Mouse (Mus musculus) stomach, postnatal 0 days (tissue): ENCODE measurements around the gene H2afv. TPM values are rescaled to one million over a fixed set of nuclear protein-coding genes. Genes with fewer than 3 reads are reported as not detected.

Experiments used
- ATAC-seq: fragments of 200-750 bp; cut with Nextera tagmentation; 2 replicates; pipeline ENCODE4 v1.8.0; 2017; ENCODE audit not compliant: low FRiP score, low TSS enrichment
- DNase-seq: peaks from one replicate; pipeline ENCODE4 v3.0.0-alpha.2; 2016; ENCODE audit warnings: low spot score
- H3K27ac ChIP-seq: fragments of 300-500 bp; sonication (generic); replicated peaks from 2 replicates; pipeline ENCODE4 v1.5.1; 2014; ENCODE audit warnings: mild to moderate bottlenecking, control low read depth
- H3K27me3 ChIP-seq: fragments of 300-500 bp; sonication (generic); 2 replicates; pipeline ENCODE4 v1.6.1; 2014; ENCODE audit warnings: low read length; ENCODE audit not compliant: control insufficient read depth, insufficient read depth
- H3K36me3 ChIP-seq: fragments of 300-500 bp; sonication (generic); 2 replicates; pipeline ENCODE4 v1.6.1; 2014; ENCODE audit warnings: low read length, mixed read lengths; ENCODE audit not compliant: control insufficient read depth, insufficient read depth
- H3K4me1 ChIP-seq: fragments of 300-500 bp; sonication (generic); replicated peaks from 2 replicates; pipeline ENCODE4 v1.6.1; 2014; ENCODE audit warnings: antibody characterized with exemption; ENCODE audit not compliant: control insufficient read depth, insufficient read depth
- H3K4me2 ChIP-seq: fragments of 300-500 bp; sonication (generic); replicated peaks from 2 replicates; pipeline ENCODE4 v1.6.1; 2014; ENCODE audit warnings: low read depth, mild to moderate bottlenecking, control low read depth, moderate library complexity
- H3K4me3 ChIP-seq: fragments of 300-500 bp; sonication (generic); 2 replicates; pipeline ENCODE4 v1.5.1; 2014; ENCODE audit warnings: low read depth, low read length, control low read depth
- H3K9ac ChIP-seq: fragments of 300-500 bp; sonication (generic); 2 replicates; pipeline ENCODE4 v1.6.1; 2014; ENCODE audit warnings: mild to moderate bottlenecking, low read length, control low read depth, mixed read lengths
- H3K9me3 ChIP-seq: fragments of 300-500 bp; sonication (generic); 2 replicates; pipeline ENCODE4 v1.6.1; 2016; ENCODE audit warnings: low read length; ENCODE audit not compliant: control insufficient read depth
- CTCF ChIP-seq: IDR thresholded peaks from 2 replicates; pipeline ENCODE4 v1.5.1; 2016; ENCODE audit warnings: antibody characterized with exemption, low read depth, mild to moderate bottlenecking, moderate library complexity
- EP300 ChIP-seq: optimal IDR thresholded peaks from 2 replicates; pipeline ENCODE3; 2016; ENCODE audit warnings: antibody characterized with exemption
- WGBS: fragments of 180-500 bp; shearing (Covaris S2); extraction: QIAGEN DNeasy Blood & Tissue Kit; methylation state at CpG from one replicate; pipeline ENCODE4 v1.1.7; 2014; 5-methylcytosine and 5-hydroxymethylcytosine counted together
- polyA plus RNA-seq: library from polyadenylated mRNA; unstranded; fragments of >200 nt; fragmentation: Nextera tagmentation; extraction: Ambion mirVana; gene quantifications from 2 replicates; pipeline ENCODE4 v1.2.1, GENCODE M21; 2015

H2afv gene
- polyA plus RNA-seq, 1 experiment from 2014 or later, result 198 TPM

GRCm38 (mm10) chr11:6479231-6479630 is 35.0 kb upstream of the H2afv start:
- Histone ChIP-seq H3K4me2 (no peak overlapping the region), H3K4me1 (no peaks in the 10 kb centered on the region), H3K9me3 (no peaks in the 10 kb centered on the region), H3K27ac (no peak overlapping the region), H3K27me3 (no peaks in the 10 kb centered on the region), H3K9ac (no peak overlapping the region), H3K36me3 (no peaks in the 10 kb centered on the region), H3K4me3 (no peak overlapping the region)
- ATAC-seq (no peak), DNase-seq (no peak)
- WGBS, result 76% methylated on average over 2 of the region's 2 CpGs
- TF ChIP-seq EP300, result no peak

GRCm38 (mm10) chr11:6477350-6477749 is 33.1 kb upstream of the H2afv start:
- Histone ChIP-seq H3K4me3 (no peak overlapping the region), H3K36me3 (no peaks in the 10 kb centered on the region), H3K4me1 (no peaks in the 10 kb centered on the region), H3K9me3 (no peaks in the 10 kb centered on the region), H3K9ac (no peak overlapping the region), H3K27me3 (no peaks in the 10 kb centered on the region), H3K4me2 (no peak overlapping the region), H3K27ac (no peak overlapping the region)
- TF ChIP-seq CTCF, result no peak
- TF ChIP-seq EP300, result no peak
- 96% methylated on average over 1 of the region's 1 CpGs for WGBS
- ATAC-seq (no peak), DNase-seq (no peak)

GRCm38 (mm10) chr11:6476876-6477275 is 32.6 kb upstream of the H2afv start:
- Histone ChIP-seq H3K27me3 (no peaks in the 10 kb centered on the region), H3K4me3 (no peak overlapping the region), H3K9ac (no peak overlapping the region), H3K9me3 (no peaks in the 10 kb centered on the region), H3K36me3 (no peaks in the 10 kb centered on the region), H3K4me1 (no peaks in the 10 kb centered on the region), H3K4me2 (no peak overlapping the region), H3K27ac (no peak overlapping the region)
- ATAC-seq (no peak), DNase-seq (no peak)
- 66% methylated on average over 6 of the region's 6 CpGs for WGBS
- no peak for TF ChIP-seq CTCF
- TF ChIP-seq EP300, result no peak

GRCm38 (mm10) chr11:6475867-6476484 is 31.7 kb upstream of the H2afv start, which contains the start of gene Purb:
Gene Purb, minus strand, starts transcription at chr11:6475917.
- peaks cover 3% of the 10 kb centered on the region; the same call in 1 of the 2 replicates for H3K4me1 ChIP-seq
- H3K9me3 ChIP-seq, result no peaks in the 10 kb centered on the region
- H3K4me3 ChIP-seq, result peak within 1 kb of the TSS; percentile 87
- H3K4me2 ChIP-seq, result peak within 1 kb of the TSS; percentile 86
- peak within 1 kb of the TSS; percentile 98 for H3K27ac ChIP-seq
- TF ChIP-seq CTCF (0 out of 2 replicates have a peak, but pooled peaks have one; percentile 11), EP300 (no peak)
- ATAC-seq, result peak; percentile 96
- 0% methylated on average over 34 of the region's 76 CpGs for WGBS
- no peaks in the 10 kb centered on the region for H3K27me3 ChIP-seq
- peak within 1 kb of the TSS; percentile 96 for H3K9ac ChIP-seq
- DNase-seq, result peak; percentile 92
- H3K36me3 ChIP-seq, result no peaks in the 10 kb centered on the region

- peak; percentile 28; the same call in 1 of the 2 replicates for TF ChIP-seq CTCF
- no peak for TF ChIP-seq EP300
- Histone ChIP-seq H3K27ac (peak overlapping the region; percentile 98), H3K27me3 (no peaks in the 10 kb centered on the region), H3K4me3 (peak overlapping the region; percentile 87), H3K36me3 (no peaks in the 10 kb centered on the region), H3K9ac (peak overlapping the region; percentile 96), H3K4me1 (peaks cover 5% of the 10 kb centered on the region; the same call in 1 of the 2 replicates), H3K4me2 (peak overlapping the region; percentile 86), H3K9me3 (no peaks in the 10 kb centered on the region)
- DNase-seq (peak; percentile 62), ATAC-seq (peak; percentile 63)
- WGBS, result under 1% methylated on average over 99 of the region's 109 CpGs
These were observed 30.9 kb upstream of the H2afv start for GRCm38 (mm10) chr11:6474874-6475731.
